Mouse (Mus musculus): Measurements from ENCODE around the gene Mpzl3.

Mpzl3 gene

DNA sequence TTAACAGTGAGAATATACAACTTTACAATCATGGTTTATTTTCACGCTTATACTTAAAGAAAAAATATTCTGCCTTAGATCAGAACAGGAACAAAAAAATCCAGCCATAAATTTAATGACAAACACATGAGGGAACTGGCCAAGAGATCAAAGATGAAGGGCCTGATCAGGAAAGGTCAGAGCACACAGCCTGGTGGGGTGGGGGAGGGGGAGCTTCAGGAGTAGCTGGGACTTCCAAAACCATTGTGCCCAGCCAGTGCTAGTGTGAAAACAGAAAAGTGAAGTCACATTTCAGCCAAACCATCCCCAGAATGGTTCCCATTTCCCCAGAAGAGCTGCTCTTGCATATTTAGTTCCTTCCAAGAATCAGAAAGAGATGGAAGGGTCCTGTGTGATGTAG is 47.5 kb downstream of the Mpzl3 start:
- DNase-seq (ENCODE audit: inconsistent ontology term), result no peak

DNA sequence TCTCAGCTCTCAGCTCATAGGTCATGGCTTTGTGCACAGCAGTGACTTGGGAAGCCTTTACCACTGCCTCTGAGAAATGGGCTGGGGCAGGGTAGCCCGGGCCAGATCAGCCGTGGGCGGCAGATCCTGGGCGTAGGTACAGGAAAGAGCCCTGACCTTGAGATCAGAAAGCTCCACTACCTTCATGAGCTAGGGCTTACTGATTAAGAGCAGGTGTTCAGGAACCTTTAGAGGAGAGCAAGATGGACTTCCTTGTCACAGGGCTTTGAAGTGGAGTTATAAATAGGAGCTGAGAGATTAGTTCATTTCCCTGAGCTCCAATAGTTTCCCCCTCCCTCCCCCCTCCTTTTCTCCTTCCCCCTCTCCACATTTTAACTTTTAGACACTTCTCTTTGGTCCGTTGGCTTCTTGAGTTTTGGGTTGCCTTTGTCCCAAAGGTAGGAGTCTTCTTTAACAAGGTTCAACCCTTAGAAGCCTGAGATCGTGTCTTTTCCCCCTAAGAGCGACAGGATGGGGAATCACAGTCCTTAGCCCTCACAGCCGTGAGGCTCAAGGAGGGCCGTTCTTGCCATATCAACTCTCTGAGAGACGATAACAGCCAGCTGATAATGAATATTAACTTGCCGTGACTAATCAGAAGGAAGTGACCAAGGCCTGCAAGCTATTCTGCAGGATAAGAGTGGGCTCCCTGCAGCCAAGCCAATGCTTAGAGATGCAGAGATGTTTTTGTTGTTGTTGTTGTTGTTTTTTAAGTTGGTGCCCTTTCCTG is 48.4 kb downstream of the Mpzl3 start:
- DNase-seq (ENCODE audit: inconsistent ontology term), result no peak

DNA sequence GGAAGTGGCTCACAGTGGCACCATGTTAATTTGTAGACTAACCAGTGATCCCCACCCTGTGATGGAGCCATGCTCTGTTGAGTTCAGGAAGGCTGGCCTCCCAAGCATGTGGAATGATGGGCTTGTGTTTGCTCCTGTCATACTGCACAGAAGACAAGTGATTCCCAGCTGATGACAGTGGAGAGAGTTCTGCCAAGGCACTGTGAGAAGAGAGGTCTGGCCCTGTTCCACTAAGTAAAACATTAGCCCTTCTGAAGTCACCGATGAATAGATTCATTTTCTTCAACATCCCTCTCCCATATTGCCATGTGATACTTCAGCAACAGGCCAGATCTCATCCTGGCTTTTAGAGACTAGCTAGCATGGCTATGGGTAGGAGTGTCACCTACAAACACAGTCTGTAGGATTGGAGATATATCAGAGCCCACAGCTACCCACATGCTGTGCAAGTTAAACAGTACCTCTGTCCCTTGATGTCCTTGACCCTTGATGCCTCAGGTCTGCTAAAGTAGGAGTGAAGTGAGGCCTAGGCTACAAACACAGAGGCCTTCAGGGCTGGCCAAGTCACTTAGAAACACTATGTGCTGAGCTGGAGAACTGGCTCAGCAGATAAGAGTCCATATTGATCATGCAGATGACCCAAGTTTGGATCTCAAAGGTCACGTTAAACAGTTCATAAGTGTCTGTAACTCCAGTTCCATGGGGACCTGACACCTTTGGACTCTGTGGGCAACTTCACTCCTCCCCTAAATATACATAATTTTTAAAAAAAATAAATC is 50.8 kb downstream of the Mpzl3 start:
- no peak for DNase-seq (ENCODE audit: inconsistent ontology term)

DNA sequence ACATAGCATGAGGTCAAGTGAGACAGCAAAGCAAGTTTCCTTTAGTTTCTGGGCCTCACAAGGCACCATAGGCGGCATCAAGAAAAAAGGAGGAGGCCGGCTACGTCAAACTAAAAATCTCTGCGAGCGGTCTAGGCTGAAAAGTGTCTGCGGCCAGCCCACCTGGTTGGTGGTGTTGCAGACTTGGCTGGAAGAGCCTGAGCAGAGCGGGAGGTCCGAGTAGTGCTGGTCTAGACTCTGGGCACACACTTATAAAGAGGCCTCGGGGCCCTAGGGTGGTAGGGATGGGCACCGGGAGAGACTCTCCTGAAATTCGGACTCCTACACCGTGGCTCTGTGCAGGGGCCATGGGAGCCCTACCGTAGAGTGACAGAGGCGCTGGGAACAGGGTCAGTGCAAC is 60.7 kb downstream of the Mpzl3 start:
- DNase-seq (ENCODE audit: inconsistent ontology term), result no peak

DNA sequence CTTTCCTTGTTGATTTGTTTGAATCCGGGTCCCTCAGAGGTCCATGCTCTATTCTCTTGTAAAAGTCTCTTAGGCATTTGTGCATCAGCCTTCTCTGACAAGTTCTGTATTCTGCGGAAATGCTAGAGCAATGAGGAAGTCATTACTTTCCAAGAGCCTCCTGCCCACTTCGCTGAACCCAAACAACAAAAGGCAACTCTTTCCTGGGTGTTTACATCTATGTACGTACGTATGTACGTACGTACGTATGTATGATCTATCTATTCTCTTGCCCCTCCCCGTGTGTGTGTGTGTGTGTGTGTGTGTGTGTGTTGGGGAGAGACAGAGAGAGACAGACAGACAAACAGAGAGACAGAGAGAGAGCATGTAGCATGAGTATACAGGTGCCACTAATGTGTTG is 61.8 kb downstream of the Mpzl3 start:
- no peak for DNase-seq (ENCODE audit: inconsistent ontology term)

DNA sequence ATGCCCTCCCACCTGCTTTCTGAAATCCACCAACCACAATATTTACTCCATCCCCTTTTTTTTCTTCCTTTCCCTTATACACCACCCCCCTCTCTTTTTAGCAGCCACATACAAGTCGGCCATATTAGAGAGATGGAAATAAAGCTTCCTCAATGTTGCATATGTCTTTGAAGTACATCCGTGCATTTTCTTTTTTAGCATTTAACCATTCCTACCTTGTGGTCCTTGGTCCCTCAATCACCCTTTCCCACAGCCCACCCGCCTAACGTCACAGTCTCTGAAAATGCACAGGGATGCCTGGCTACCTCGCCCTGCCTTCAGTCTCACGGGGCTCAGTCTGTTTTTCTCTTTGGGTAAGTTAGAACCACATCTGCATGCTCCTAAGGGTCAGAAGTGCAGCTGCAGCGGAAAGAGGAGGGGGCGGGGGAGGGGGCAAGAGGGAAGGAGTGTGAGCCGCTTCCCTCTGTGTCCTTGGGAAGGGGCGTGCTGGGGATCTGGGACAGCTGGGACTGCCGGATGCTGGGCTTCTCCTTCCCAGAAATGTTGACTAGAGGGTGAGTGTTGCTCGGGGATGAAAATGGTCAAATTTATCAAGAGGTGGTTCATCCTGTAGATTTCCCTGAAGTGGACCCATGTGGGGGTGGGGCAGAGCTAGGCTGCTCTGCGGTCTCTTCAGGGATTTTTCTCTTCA is 62.9 kb downstream of the Mpzl3 start, which contains the start of gene Scn2b:
Gene Scn2b (plus strand): TSS at position 42 of the 691 bp plus-strand sequence.
- DNase-seq (ENCODE audit: inconsistent ontology term), result no peak

DNA sequence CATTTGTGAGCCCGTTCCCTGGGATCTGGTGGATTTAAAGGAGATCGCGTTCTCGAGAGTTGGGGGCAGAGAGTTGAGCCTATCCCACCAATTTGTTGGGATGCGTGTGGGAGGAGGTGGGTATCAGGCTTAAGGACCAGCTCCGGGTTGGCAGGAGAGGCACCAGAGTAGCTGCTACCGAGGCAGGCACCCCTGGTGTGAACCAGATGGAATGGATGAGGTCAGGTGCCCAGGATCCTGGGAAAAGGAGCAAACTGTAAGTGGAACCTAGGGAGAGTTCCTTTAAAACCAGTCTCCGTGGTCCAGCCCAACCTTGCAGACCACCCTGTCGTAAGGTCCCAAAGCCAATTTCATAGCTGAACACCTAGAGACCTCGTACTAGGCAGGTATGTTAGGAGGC is 63.6 kb downstream of the Mpzl3 start:
- DNase-seq (ENCODE audit: inconsistent ontology term), result no peak

DNA sequence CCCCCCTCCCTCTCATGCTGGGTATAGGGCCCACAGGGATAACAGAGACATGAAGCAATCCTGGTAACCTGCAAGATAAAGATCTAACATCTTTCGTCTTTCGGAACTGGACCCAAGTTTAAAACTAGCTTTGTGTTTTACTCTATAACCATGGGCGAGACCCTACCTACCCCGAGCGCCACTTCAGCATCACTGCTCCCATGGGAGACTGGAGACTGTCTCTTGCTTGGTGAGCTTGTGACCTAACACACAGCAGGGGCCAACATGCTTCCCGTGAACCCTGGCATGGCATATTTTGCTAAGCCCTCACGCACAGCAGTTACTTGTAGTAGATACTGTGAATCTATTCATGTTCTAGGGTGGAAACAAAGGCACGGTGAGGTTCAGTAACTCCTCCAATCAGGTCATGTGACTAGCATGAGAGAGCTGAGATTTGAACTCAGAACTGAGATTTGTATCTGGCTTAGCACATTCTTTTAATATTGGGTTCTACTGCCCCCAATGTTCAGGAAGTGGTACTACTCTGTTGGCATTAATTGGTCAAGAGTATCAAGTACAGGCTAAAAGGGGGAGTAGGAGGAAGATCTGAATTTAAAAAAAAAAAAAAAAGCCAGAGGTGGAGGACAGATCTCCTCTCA is 64.4 kb downstream of the Mpzl3 start:
- no peak for DNase-seq (ENCODE audit: inconsistent ontology term)

DNA sequence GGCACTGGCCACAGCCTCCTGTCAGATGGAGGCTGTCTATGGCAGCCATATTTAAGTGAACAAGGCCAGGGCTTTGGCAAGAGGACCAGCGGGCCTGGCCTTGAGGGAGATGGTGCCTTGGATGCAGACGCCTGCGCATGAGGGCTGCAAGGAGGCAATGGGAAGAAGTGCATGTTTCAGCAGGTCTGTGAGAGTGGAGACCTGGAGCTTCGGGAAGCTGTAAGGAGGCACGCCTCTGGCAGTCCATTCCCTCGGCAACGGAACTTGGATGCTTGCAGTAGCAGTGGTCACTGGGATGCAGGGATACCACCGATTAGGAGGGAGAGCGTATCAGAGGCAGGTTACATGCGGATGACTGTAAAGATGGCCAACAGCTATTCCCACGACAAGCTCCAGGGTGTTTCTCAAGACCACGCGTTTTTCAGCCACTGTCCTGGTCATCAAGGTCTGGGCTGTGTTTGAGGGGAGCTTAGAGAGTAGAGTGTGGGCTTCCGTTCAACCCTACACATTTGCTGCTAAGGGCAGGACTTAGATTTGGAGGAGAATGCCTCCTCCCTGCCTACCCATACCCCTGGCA is 65.1 kb downstream of the Mpzl3 start:
- no peak for DNase-seq (ENCODE audit: inconsistent ontology term)

DNA sequence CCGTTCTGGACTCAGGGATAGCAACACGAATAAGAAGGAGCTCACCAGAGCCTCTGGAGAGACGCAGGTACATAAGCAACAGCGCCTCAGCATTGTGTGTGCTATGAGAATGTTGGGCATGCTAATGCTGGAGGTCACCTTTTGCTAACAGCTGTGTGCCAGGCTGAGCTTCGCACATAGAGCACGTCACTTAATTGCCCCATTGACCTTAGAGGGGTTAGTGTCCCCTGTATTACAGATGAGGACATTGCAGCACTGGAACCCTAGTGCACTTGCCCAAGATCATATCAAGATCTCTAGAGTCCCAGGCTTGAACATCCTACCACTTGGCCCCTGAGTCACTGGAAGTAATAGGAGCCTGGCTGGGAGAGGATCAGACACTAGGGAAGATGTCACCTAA is 65.6 kb downstream of the Mpzl3 start:
- no peak for DNase-seq (ENCODE audit: inconsistent ontology term)

DNA sequence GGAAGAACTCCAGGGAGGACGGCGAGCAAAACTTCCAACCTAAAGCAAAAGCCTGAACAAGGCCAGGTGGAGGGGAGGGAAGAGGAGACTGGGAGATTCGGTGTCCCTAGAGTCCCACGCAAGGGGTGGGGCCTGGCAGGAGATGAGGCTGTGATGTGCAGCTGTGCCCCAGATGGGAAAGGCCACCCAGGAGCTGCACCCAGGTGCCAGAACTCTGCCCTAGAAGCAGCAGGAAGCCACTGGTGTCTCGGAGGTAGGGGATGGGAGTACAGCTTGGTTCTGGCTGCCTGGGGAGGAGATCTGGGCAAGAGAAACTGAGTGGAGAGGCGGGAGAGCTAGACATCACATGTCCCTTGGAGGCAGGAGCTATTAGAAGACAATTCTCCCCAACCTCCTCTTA is 66.0 kb downstream of the Mpzl3 start:
- no peak for DNase-seq (ENCODE audit: inconsistent ontology term)

DNA sequence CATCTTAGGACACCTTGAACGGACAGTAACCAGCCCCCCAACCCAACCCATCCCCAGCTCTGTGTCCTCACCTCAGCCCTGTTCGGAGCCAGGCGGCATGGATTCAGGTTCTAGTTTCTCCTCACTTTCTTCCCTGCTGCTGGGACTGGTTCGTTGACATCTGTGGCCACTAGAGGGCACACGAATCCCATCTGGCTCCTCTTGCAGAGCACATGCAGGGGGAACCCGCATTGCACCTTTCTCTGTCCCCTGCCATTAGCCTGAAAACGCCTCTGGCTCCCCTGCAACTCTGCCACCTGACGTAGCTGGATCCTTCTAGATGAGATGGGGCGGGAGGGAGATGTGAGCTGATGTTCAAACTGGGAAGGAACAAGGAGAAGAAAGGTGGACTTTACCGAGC is 66.8 kb downstream of the Mpzl3 start:
- peak; percentile 42 for DNase-seq (ENCODE audit: inconsistent ontology term)

DNA sequence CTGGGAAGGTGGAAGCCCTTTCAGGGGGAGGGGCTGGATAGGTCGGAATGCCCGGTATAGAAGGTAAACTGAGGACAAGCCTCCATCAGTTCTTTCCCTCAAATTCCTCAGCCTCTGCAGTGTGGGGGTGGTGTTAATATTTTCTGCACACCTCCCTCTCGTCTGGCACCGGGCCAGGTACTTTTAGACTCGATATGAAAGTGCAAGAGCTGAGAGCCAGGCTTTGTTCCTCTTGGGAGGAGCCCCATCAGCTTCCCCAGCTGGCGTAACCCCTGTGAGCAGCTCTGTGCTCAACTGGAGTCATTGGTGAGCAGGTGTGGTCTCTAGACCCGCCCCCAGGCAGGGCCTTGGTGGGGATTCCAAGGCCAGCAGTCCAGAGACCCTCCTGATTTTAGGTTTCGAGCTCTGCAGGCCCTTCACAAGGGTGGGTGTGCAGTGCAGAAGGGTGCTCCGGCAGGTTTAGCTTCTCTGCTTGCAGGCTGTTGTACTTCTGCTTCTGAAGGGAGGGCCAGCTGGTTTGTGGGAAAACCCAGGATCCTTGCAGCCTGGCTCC is 67.3 kb downstream of the Mpzl3 start:
- no peak for DNase-seq (ENCODE audit: inconsistent ontology term)

DNA sequence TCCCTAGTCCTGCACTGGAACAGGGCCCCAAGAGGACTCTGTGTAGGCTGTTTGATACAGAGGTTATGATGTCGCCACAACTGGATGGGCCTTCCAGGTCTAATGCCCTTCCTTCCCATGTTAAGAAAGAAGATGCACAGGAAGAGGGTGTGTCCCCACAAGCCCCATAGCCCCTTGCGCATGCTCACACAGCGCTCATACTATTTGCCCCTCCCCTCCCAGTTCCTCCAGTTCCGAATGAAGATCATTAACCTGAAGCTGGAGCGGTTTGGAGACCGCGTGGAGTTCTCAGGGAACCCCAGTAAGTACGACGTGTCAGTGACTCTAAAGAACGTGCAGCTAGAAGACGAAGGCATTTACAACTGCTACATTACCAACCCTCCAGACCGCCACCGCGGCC is 70.2 kb downstream of the Mpzl3 start:
- no peak for DNase-seq (ENCODE audit: inconsistent ontology term)

DNA sequence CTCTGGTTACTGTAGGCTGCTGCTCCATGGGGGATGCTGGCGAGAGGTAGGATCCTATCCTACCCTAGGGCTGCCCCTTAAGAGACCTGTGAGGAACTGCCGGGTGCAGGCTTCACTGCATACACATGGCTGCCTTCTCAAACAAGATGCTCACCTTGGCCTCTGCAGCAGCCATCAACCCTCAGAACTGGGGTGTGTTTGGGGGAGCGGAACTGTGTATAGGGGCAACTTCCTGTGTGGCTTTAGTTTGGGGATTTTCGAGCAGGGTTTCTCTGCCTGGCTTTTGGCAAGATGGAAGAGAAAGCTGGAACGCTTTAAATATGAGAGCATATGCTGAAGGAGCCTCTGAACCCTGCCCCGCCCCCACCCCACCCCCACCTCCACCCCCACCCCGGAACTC is 72.0 kb downstream of the Mpzl3 start:
- no peak for DNase-seq (ENCODE audit: inconsistent ontology term)

All from Muller cell, postnatal 12 days (primary cell).